Mouse (Mus musculus): ENCODE data around the gene Boll.

Boll gene

DNA sequence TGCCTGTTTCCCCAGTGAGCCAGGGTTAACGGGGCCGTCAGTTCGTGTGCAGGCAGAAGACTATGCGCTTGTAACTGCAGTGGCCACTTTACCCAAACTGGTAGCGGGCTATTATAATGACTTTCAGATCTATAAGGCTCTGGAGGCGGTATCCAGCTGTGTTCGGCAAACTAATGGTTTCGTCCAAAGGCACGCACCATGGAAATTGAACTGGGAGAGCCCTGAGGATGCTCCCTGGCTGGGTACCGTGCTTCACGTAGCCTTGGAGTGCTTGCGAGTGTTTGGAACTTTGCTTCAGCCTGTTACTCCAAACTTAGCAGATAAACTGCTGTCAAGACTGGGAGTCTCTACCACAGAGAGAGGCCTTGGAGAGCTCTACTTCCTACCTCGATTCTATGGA lies 124.8 kb downstream of the Boll start:
- no peak for DNase-seq (ENCODE audit: extremely low spot score, low read depth, low spot score)

DNA sequence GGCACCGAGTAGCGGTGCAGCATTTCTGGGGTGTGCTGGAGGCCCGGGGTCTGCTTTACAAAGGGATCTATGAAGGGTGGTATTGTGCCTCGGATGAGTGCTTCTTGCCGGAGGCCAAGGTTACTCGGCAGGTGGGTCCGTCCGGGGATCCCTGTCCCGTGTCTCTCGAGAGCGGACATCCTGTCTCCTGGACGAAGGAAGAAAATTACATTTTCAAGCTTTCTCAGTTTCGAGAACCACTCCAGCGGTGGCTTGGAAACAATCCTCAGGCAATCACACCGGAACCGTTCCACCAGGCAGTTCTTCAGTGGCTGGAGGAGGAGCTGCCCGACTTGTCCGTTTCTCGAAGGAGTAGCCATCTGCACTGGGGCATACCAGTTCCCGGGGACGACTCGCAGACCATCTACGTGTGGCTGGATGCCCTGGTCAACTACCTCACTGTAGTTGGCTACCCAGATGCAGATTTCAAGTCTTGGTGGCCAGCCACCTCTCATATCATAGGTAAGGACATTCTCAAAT lies 125.6 kb downstream of the Boll start:
- no peak for DNase-seq (ENCODE audit: extremely low spot score, low read depth, low spot score)

DNA sequence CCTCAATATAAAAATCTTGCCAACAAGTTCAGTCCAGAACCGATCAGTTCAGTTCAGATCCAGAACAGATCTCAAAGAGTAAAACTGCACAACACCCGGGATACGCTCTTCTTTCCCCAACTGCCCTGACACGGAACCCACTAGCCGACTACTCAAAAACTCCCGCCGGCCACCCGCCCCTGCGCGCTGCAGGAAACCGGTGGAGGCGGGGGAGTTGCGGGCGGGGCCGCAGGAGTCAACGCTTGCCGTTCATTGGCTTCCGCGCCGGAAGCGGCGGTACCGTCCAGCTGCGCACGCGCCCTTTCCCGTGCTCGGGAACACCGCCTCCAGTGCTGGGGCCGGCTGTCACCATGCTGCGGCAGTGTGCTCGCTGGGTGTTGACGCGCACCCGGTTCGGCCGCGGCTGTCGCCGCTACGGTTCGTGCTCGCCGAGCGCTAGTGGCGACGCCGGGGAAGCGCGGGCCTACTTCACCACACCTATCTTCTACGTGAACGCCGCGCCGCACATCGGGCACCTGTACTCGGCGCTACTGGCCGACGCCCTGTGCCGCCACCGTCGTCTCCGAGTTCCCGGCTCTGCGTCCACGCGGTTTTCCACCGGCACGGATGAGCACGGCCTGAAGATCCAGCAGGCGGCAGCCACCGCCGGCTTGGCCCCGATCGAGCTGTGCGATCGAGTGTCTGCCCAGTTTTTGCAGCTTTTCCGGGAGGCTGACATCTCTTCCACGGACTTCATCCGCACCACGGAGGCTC lies 126.2 kb downstream of the Boll start, which contains the start of gene Mars2:
Mars2 (plus strand) TSS at position 288 of the 753 bp plus-strand sequence.
- DNase-seq (ENCODE audit: extremely low spot score, low read depth, low spot score): no peak

DNA sequence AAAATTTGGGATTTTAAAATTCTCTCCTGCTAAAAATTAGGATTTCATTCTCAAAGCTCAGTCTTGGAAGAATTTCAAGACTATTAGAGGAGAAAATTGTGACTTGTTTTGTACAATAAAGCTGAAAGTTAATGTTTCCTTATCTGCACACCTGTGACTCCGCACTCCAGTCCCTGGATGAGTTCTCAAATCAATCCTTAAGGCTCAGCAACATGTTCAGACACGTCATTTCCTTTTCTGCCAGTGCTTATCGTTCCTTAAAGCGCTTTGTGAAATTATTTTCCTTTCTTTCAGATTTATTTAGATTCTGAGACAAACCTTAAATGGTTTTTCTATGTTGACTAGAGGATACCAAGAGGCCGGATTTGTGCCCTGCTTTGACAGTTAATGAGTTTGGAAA lies 126.8 kb downstream of the Boll start:
- no peak for DNase-seq (ENCODE audit: extremely low spot score, low read depth, low spot score)

DNA sequence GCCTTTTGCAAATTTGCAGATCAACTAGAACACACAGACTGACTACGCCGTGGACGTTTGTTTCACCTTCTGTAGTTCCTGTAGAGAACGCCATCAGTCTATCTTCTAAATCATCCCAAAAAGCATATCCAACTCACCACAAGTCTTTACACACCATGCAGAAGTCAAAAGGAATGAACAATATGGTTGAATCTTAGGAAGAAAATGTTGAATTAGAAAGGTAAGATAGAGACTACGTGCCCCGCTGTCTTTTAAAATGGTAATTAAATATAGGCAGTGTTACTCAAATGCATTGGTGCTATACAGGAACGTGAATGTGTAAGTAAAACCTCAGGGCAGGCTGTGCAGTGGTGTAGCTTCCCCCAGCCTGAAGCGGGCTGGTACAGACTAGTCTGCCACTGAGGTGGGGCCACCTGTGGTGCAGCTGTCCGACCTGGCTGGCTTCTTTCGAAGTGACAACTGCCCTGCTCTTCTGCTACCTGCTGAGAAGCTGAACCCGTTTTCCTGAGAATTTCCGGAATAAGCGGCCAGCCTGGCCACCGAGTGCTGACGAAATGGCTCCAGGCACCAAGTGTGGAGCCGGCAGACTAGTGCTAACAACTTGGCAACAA lies 128.3 kb downstream of the Boll start:
- no peak for DNase-seq (ENCODE audit: extremely low spot score, low read depth, low spot score)

DNA sequence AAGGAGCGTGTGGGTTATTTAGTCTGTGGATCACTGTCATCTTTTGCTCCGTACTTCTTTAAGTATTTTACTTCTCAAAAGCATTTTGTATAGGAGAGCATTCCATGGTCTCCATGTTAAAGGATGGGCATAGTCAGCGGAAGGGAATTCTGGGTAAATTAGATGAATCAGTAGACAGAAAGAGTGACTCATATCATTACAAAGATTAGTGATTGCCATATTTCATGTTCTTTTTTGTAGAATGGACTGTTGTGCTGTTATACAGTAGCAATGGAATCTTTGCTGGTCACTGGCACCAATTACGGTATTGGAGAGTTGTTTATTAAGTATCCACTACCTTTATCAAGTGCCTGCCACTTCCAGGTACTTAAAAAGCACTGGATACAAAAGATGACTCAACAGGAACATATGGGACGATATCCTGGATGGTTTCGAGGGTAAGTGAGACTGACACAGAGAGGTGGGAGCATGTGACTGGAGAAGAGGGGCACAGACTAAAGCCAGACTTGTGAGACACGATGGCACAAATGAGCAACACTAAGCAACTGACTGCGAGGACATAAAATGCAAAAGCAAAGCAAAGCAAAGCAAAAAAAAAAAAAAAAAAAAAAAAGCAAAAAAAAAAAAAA lies 134.9 kb downstream of the Boll start:
- no peak for DNase-seq (ENCODE audit: extremely low spot score, low read depth, low spot score)

DNA sequence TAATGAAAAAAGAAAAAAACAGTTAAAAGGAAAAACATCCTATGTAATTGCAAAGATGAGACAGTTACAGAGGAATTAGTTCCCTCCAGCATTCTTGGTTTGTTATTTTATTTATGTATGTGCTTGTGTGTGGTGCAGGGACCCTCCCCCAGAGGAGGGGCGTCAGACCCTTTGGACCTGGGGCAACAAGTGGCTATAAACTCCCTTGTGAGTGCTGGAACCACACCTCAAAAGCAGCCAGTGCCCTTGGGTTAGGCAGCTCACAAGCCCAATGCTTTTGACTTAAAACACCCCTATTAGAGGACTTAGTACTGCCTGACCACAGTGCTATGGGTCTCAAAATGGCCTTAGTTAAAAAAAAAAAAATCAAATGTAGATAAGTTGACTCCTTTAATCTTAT lies 135.9 kb downstream of the Boll start:
- DNase-seq (ENCODE audit: extremely low spot score, low read depth, low spot score): no peak

DNA sequence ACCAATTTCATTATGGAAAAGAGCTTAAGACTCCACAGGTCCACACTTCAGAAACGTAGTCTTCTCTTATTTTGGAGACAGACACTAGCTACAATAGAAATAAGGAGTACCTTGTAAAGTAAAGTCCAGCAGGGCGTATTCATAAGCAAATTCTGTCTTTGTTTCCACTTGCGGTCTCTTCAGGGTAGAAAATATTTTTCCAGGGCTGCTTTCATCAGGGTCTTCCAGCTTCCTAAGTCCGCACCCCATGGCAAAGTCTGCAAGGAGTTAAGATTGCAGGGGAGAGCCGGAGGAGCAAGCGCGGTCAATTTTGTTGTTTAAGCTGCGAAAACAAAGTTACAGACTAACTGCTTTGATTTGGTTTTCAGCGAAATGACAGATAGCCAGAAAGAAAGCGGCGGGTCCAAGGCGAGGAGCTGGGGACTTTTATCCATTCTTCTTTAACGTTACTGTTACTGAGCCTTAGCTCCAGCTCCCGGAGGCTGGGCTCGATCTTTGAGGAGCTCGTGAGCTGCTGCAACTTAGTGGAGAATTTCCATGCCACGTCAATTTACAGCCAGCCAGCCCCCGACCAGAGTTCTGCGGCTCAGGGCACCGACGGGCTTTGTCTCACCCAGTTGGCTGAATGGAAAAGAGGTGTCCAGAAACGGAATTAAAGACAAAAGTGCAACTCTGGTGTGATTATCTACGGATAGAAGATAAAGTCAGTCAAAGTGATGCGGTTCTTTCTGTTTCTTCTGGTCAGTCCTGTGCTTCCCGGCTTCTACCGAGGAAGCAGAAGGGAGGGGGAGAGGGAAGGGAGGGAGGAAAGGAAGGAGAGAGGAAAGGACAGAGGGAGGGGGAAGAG lies 137.0 kb downstream of the Boll start, which contains the start of gene Rftn2:
Rftn2 (minus strand) TSS at position 772 of the 847 bp plus-strand sequence.
- DNase-seq (ENCODE audit: extremely low spot score, low read depth, low spot score): no peak

DNA sequence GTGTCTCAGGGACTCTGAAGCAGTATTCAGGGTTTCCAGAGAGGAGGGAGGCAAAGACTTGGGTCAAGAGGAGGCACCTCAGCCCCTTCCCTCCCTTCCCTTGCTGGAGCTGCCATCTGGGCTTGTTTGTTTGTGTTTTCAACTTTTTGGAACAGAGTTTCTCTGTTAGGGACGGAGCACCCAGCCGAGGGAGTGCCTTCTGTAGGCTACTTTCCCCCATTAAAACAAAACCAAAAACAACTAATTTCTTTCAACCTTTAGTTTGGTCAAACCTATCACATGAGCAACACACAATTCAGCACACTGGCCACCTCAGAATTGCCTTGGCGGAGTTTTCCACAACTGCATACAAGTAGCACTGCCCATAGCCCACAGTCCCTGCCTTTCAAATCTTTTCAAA lies 137.9 kb downstream of the Boll start:
- DNase-seq (ENCODE audit: extremely low spot score, low read depth, low spot score): no peak

DNA sequence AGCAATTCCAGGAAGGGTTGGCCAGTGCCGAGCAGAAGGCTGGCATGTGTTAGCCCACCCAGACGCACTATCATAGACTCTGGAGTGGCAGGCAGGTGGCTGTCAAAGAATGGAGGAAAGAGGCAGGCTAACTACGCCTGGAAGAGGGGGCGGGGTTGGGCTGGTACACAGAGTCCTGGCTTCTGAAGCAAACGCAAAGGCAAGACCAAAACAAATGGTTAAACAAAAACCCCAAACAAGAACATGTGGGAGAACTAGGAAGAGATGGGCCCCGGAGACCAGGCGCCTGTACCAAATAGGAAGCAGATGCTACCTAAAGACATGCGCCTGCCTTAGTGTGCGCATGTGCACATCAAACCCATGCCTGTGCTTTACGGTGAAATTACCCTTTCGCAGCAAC lies 139.2 kb downstream of the Boll start:
- DNase-seq (ENCODE audit: extremely low spot score, low read depth, low spot score): no peak

DNA sequence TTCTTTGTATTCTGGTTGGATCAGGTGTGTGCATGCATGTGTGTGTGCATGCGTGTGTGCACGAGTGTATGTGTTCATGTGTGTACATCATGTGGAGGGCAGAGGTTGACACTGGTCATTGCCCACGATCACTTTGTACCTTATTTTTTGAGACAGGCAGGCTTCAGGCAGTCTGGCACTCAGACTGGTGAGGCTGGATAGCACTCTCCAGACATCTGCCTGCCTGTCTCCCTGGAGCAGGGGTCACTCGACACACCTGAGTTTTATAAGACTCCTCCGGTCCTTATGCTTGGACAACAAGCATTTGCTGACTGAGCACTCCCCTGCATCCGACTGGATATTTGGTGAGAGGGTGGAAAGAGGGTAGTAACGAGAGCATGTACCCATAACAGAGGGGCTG lies 140.2 kb downstream of the Boll start:
- DNase-seq (ENCODE audit: extremely low spot score, low read depth, low spot score): no peak

DNA sequence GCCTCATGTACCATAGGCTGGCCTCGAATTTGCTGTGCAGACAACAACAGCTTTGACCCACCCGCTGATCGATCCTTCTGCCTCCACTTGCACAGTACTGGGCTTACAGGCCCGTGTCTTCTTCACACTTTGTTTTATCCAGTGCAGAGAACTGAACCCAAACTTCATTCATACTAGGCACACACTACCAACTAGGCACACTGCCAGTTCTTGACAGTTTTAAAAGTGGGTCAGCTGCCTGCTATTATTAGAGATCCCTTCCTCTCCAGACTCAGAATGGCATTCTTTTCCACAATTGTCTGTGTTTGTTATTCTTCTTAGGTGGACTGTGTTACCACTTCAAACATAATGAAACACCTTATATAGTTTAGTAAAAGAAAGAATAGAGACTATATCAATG lies 141.9 kb downstream of the Boll start:
- DNase-seq (ENCODE audit: extremely low spot score, low read depth, low spot score): no peak

DNA sequence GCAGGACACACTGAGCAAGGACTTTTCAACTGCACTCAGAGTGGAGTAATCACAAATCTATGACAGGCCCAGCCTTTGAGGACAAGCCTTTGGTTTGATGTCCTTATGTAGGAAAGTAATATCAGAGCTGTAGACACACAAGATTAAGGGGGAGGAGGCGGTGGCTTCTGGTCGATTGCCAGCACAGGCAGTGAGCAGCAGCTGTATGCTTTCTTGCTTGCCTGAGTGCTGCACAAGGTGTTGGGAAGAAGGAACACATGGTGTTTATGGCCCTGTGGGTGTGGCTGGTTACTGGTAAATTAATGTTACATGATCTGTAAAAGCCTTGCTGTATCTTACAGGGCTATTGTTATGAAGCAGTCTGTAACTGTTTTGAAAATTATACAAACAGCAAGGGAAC lies 146.1 kb downstream of the Boll start:
- DNase-seq (ENCODE audit: extremely low spot score, low read depth, low spot score): no peak

DNA sequence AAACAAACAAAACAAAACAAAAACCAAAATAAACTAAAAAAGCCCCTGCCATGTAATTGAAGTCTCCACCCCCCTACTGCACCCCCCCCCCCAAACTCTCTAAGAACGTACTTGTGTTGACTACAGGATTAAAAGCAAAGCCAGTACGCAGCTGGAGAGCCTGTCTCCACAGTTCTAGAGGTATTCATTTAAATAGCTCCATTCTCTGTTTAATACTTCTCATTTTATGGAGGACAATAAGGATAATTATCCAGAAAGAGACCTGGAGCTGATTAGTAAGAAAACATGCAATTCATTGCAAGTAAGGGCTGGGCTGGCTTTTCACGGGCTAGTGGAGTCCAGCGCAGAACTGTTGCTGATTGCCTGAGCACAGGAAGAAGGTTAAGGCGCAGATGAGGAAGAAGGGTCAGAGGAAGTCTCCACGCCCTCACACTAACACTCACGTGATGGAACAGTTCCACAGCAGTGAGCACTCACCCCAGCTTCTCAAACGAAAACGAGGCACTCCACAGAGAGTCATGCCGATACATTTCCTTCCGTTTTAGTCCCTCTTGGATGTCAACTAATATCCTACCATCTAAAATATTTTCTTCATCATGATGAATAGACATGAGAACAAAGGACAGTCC lies 148.0 kb downstream of the Boll start:
- DNase-seq (ENCODE audit: extremely low spot score, low read depth, low spot score): no peak

DNA sequence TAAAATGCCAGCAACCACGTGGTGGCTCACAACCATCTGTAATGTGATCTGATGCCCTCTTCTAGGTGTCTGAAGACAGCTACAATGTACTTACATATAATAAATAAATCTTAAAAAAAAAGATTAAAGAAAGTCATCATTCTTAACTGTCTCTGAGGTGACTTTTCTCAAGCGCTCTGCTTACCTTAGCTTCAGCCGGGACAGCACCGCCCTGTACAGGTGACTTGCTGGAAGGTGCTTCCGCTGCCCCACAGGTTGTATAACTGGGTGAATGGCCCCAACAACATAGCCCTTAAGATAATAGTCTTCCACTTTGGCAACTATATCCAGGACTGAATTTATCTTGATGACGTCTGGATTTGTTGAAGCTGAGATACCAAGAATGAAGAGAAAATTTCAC lies 149.3 kb downstream of the Boll start:
- DNase-seq (ENCODE audit: extremely low spot score, low read depth, low spot score): no peak

DNA sequence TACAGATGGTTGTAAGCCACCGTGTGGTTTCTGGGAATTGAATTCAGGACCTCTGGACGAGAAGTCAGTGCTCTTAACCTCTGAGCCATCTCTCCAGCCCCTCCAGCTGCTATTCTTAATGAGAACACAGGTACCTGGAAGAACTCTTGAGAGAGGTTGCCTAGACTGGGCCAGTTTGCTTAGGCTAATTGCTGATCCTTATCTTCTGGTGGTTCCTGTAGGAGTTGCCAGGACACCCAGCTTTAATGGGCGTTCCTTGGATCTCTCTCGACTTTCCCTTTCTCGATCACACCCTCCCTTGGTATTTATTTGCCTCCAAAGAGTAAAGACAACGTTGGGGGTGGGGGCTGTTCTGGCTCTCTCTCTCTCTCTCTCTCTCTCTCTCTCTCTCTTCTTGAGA lies 149.8 kb downstream of the Boll start:
- no peak for DNase-seq (ENCODE audit: extremely low spot score, low read depth, low spot score)

DNA sequence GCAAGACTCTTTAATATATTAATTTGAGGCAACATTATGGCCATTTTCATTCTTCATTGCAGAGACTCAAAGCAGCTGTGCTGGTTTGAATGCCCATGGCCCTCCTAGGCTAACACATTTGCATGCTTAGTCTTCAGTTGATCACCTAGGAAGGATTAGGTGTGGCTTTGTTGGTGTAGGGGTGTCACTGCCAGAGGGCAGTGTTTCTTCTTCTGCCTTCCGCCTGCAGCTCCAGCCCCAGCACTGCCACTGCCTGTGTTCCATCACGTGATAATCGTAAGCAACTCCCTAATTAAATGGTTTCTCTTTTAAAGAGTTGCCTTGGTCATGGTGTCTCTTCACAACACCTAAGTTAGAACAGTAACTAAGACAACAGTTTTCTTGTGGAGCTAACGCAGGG lies 150.5 kb downstream of the Boll start:
- DNase-seq (ENCODE audit: extremely low spot score, low read depth, low spot score): no peak

DNA sequence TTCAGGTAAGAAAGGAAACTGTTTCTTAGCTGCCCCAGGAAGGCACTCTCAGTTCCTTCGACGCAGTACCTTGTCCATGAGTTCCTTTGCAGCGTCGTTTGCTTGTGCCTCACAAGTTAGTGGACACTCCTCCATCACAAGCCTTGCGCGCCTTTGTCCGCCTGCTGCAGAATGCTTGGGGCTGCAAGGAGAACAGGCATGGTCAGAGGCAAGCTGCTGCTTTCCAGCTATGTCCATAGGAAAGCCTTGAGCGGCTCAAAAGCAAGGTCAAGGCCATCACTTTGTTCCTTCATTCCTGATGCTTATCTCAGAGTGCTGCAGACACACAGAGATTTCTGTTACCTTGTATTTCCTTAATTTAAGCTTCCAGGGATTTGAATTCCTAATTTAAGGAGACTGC lies 152.2 kb downstream of the Boll start:
- DNase-seq (ENCODE audit: extremely low spot score, low read depth, low spot score): no peak

DNA sequence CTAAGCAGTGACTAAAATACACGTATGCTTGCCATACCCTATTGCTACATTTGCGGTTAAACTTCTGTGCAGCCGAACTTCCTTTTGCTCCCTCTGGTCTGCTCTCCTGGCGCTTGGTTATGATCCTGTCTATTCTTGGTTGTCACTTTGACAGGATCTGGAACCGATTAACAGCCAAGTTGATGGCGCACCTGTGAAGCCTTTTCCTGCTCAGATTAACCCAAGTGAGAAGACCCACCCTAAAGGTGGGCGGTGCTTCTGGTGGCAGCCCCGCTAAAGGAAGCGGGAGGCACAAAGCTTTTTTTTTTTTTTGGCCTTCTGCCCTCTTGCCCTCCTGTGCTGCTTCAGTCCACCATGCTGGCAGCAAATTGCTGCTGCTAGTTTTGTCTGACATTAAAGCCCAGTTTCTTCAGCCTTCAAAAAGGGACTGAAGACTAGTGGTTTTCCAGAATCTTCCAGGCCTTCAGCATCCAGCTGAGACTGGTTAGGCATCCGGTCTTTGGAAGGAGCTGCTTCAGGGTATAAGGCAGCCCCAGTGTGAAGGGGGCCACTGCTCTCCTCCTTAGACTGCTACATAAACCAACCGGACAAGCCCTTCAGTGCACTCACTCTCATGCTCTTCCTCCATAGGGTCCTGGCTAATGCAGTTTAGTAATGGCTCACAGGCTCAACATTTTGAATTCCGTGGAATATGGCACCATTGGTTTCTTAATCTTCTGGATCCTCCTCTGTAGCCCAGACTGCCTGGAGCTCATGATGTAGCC lies 152.9 kb downstream of the Boll start:
- no peak for DNase-seq (ENCODE audit: extremely low spot score, low read depth, low spot score)
